Mouse (Mus musculus): ENCODE data around the gene Scamp1. TPM values are rescaled to one million over a fixed set of nuclear protein-coding genes. Genes with fewer than 3 reads are reported as not detected.

Gene Scamp1
- polyA plus RNA-seq, 1 experiment from 2014 or later = 29.3 TPM

- Histone ChIP-seq H3K36me3 (no peaks in the 10 kb centered on the region), H3K27me3 (replicated peaks) (no peaks in the 10 kb centered on the region), H3K9ac (no peak overlapping the region), H3K9me3 (no peaks in the 10 kb centered on the region), H3K4me3 (replicated peaks) (no peak overlapping the region), H3K4me2 (replicated peaks) (no peak overlapping the region), H3K27ac (no peak overlapping the region), H3K4me1 (replicated peaks) (no peaks in the 10 kb centered on the region)
- no peak for ATAC-seq
- whole genome bisulfite sequencing = 59% methylated on average over 7 of the region's 7 CpGs
Observed at GRCm38 (mm10) chr13:94300946-94301538, 15.4 kb upstream of the Scamp1 start.

GRCm38 (mm10) chr13:94300232-94300631 lies 14.6 kb upstream of the Scamp1 start:
- Histone ChIP-seq H3K27me3 (replicated peaks) (no peaks in the 10 kb centered on the region), H3K9ac (no peak overlapping the region), H3K4me1 (replicated peaks) (no peaks in the 10 kb centered on the region), H3K36me3 (no peaks in the 10 kb centered on the region), H3K9me3 (no peaks in the 10 kb centered on the region), H3K4me3 (replicated peaks) (no peak overlapping the region), H3K4me2 (replicated peaks) (no peak overlapping the region), H3K27ac (no peak overlapping the region)
- 0 out of 2 replicates have a peak, but pooled peaks have one; percentile 41 for ATAC-seq
- WGBS = 83% methylated on average over 4 of the region's 4 CpGs

DNA sequence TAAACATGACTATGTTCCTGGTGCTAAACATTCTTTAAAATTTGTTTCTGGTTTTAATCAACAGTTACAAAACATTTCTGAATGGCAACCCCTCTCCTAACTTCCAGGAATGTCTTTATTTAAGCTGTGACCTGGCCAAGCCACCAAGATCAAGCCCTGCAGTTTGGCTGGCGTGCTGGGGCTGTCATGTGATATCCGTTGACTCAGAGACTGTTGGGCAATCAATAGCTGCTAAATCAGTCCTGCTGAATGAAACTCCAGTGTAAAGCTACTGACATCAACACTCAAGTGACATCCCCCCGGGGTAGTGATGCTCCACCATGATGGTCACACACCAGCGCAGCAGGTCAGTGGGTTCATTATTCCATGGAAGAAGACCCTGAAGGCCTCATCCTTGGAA lies 12.7 kb upstream of the Scamp1 start:
- H3K4me2 ChIP-seq (replicated peaks) = no peak overlapping the region
- 74% methylated on average over 4 of the region's 4 CpGs for WGBS
- H3K9ac ChIP-seq = no peak overlapping the region
- H3K4me3 ChIP-seq (replicated peaks) = no peak overlapping the region
- H3K36me3 ChIP-seq = no peaks in the 10 kb centered on the region
- ATAC-seq = no peak
- no peaks in the 10 kb centered on the region for H3K27me3 ChIP-seq (replicated peaks)
- H3K4me1 ChIP-seq (replicated peaks) = no peaks in the 10 kb centered on the region
- no peaks in the 10 kb centered on the region for H3K9me3 ChIP-seq
- no peak overlapping the region for H3K27ac ChIP-seq

DNA sequence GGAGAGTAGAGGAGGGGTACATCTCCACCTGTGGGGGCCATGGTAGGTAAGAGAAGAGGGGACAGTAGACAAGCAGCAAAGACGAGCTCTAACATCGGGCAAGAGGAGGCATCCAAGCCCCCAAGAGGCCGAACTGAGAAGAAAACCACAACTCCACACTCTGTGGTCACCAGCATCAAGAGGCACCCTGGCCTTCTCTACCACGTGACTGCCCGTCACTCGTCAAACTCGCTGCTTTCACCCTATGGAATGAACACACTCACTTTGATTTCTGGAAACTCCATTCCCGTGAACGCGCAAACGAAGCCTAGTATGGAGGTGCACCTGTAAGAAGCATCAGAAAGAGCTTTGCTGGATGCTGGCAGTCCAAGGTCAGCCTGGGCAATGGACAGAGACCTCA lies 10.7 kb upstream of the Scamp1 start:
- no peak overlapping the region for H3K4me2 ChIP-seq (replicated peaks)
- H3K9me3 ChIP-seq = no peaks in the 10 kb centered on the region
- H3K9ac ChIP-seq = no peak overlapping the region
- no peaks in the 10 kb centered on the region for H3K4me1 ChIP-seq (replicated peaks)
- H3K27me3 ChIP-seq (replicated peaks) = no peaks in the 10 kb centered on the region
- H3K36me3 ChIP-seq = no peaks in the 10 kb centered on the region
- no peak for ATAC-seq
- no peak overlapping the region for H3K4me3 ChIP-seq (replicated peaks)
- no peak overlapping the region for H3K27ac ChIP-seq
- WGBS = 81% methylated on average over 11 of the region's 11 CpGs

DNA sequence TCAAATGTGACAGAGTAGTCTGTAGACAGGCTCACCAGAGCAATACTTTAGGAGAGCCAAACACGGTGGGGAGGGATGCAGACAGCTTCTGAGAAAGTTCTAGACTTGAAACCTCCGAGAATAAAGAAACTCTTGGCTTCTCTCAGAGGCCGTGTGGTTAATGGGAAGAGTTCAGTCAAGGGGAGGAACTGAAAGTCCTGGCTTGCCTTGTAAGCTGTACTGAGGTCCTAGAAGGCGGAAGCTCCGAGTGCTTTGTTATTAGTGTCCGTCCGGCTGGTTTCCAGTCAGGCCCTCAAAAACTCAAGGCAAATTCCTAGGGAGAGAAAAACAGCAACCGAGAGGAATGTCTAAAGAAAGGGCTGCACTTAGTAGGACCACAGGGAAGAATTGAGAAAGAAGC lies 10.3 kb upstream of the Scamp1 start:
- H3K27me3 ChIP-seq (replicated peaks) = no peaks in the 10 kb centered on the region
- no peak overlapping the region for H3K27ac ChIP-seq
- no peak for ATAC-seq
- no peak overlapping the region for H3K4me3 ChIP-seq (replicated peaks)
- H3K36me3 ChIP-seq = no peaks in the 10 kb centered on the region
- H3K9me3 ChIP-seq = no peaks in the 10 kb centered on the region
- no peak overlapping the region for H3K4me2 ChIP-seq (replicated peaks)
- H3K4me1 ChIP-seq (replicated peaks) = no peaks in the 10 kb centered on the region
- WGBS = 86% methylated on average over 8 of the region's 8 CpGs
- H3K9ac ChIP-seq = no peak overlapping the region

- H3K9me3 ChIP-seq = no peaks in the 10 kb centered on the region
- ATAC-seq = no peak
- no peak overlapping the region for H3K27ac ChIP-seq
- H3K27me3 ChIP-seq (replicated peaks) = no peaks in the 10 kb centered on the region
- 47% methylated on average over 3 of the region's 3 CpGs for WGBS
- H3K36me3 ChIP-seq = no peaks in the 10 kb centered on the region
- H3K9ac ChIP-seq = no peak overlapping the region
- H3K4me1 ChIP-seq (replicated peaks) = no peaks in the 10 kb centered on the region
- no peak overlapping the region for H3K4me3 ChIP-seq (replicated peaks)
- H3K4me2 ChIP-seq (replicated peaks) = no peak overlapping the region
Observed at GRCm38 (mm10) chr13:94294886-94295285, 9.2 kb upstream of the Scamp1 start.

DNA sequence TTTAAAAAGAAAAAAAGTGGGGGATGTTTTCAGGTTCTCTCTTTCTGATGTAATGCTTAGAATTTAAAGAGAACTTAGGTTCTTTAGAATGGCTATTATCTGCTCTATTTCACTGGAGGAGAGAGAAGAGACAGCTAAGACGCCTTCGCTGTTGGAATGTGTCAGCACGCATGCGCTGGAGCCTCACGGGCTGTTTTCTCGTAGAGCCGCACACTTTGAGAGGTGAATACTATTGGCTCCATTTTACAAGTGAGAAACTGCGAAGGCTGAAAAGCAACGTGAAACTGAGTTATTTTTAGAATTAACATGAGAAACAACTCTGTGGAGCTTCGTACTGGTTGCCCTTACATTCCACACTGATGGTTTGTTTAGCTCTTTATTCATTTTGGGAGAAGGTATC lies 8.3 kb upstream of the Scamp1 start:
- Histone ChIP-seq H3K27ac (no peak overlapping the region), H3K4me3 (replicated peaks) (no peak overlapping the region), H3K27me3 (replicated peaks) (no peaks in the 10 kb centered on the region), H3K4me2 (replicated peaks) (no peak overlapping the region), H3K9me3 (no peaks in the 10 kb centered on the region), H3K4me1 (replicated peaks) (no peaks in the 10 kb centered on the region), H3K36me3 (no peaks in the 10 kb centered on the region), H3K9ac (no peak overlapping the region)
- no peak for ATAC-seq
- WGBS = 64% methylated on average over 10 of the region's 10 CpGs

GRCm38 (mm10) chr13:94286195-94286594 lies 538 bp upstream of the Scamp1 start:
- 46% methylated on average over 5 of the region's 5 CpGs for WGBS

DNA sequence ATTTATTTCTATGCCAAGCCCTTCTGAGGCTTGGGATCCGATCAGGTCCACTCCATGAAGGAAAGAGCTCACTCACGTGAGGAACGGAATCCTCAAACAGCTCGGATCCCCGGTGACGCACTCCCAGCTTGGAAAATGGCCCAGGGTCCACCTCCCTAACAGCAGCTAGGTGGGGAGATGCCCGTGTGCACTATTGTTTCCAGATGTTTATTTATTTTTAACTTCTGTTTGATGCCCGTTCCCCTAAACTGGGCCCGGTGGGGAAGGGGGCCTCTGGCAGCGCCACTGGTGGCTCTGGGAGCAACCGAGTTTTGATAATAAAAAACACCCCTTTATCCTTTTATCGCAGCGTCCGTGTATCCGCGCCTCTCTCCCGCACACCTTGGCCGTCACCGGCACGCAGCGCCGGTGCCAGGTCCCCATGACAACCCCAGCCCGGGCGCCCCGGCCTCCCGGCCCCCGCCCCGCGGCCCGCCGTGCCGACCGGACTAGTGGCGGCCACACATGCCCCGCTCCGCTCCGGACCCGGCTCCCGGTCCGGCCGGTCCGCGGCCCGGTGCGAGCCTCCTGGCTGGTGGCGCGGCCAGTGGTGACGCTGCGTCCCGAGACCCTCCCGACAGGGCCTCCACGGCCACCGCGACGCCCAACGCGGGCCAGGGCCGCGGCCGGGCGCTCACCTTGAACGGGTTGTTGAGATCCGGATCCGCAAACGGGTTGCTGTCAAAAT lies 951 bp downstream of the Scamp1 start:
- H3K4me3 ChIP-seq (replicated peaks) = peak overlapping the region; percentile 97
- WGBS = 2% methylated on average over 63 of the region's 65 CpGs
- peak; percentile 75 for ATAC-seq

More at GRCm38 (mm10) chr13:94286195-94286594, 538 bp upstream of the Scamp1 start:
- Histone ChIP-seq H3K9ac (peak overlapping the region; percentile 86; the same call in 1 of the 2 replicates), H3K4me2 (replicated peaks) (peak overlapping the region; percentile 86), H3K9me3 (no peaks in the 10 kb centered on the region), H3K27ac (no peak overlapping the region), H3K27me3 (replicated peaks) (no peaks in the 10 kb centered on the region), H3K4me3 (replicated peaks) (0 out of 2 replicates have a peak overlapping the region, but pooled peaks have one; percentile 97), H3K36me3 (no peaks in the 10 kb centered on the region), H3K4me1 (replicated peaks) (peaks cover 6% of the 10 kb centered on the region; the same call in 1 of the 2 replicates)
- ATAC-seq = no peak

GRCm38 (mm10) chr13:94279420-94279819 lies 6.2 kb downstream of the Scamp1 start:
- Histone ChIP-seq H3K27ac (no peak overlapping the region), H3K4me2 (replicated peaks) (no peak overlapping the region), H3K27me3 (replicated peaks) (no peaks in the 10 kb centered on the region), H3K36me3 (no peaks in the 10 kb centered on the region), H3K9me3 (no peaks in the 10 kb centered on the region), H3K4me3 (replicated peaks) (no peak overlapping the region), H3K4me1 (replicated peaks) (no peaks in the 10 kb centered on the region), H3K9ac (no peak overlapping the region)
- 56% methylated on average over 5 of the region's 5 CpGs for WGBS
- ATAC-seq = no peak

More for the DNA sequence above, 951 bp downstream of the Scamp1 start:
- Histone ChIP-seq H3K27me3 (replicated peaks) (no peaks in the 10 kb centered on the region), H3K9me3 (no peaks in the 10 kb centered on the region), H3K9ac (peak overlapping the region; percentile 86), H3K4me1 (replicated peaks) (peaks cover 6% of the 10 kb centered on the region; the same call in 1 of the 2 replicates), H3K27ac (peak overlapping the region; percentile 58), H3K36me3 (no peaks in the 10 kb centered on the region), H3K4me2 (replicated peaks) (peak overlapping the region; percentile 86)

DNA sequence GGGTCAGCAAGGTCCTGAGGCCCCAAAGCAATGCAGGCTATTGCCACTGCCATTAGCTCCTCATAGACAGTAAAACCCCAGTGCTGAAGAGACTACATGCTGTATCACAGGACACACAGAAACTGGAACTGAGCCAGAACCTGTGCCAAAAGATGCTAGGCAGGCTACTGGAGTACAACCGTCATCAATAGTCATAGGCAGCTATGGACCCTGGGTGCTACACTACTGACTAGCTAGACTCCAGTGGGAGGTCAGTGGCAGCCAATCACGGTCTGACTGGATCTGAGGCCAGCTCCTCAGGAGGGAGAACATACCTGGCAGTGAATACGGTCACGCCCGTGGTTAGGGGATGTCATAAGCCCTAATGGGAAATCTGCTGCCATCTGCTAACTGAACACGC lies 14.4 kb downstream of the Scamp1 start:
- Histone ChIP-seq H3K27ac (no peak overlapping the region), H3K4me2 (replicated peaks) (no peak overlapping the region), H3K36me3 (no peaks in the 10 kb centered on the region), H3K9ac (no peak overlapping the region), H3K9me3 (no peaks in the 10 kb centered on the region), H3K4me1 (replicated peaks) (peaks cover 6% of the 10 kb centered on the region; the same call in 1 of the 2 replicates), H3K27me3 (replicated peaks) (no peaks in the 10 kb centered on the region), H3K4me3 (replicated peaks) (no peak overlapping the region)
- WGBS = 91% methylated on average over 6 of the region's 6 CpGs
- no peak for ATAC-seq

DNA sequence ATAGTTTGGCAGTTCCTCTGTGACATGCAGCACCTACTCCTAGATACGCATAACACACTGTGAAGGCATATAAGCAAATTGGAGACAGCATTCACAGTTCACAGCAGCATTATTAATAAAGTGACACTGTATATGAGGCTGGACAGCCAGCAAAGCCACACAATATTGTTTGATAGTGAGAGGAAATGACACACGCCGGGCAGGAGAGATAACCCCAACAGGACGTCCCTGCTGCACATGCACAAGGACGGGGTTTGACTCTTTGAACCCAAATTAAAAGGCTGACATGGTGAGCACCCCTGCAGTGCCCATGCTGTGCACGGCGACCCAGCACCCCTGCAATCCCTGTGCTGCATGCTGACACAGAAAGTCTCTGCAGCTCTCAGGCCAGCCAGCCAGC lies 17.5 kb downstream of the Scamp1 start:
- no peak overlapping the region for H3K27ac ChIP-seq
- peaks cover 6% of the 10 kb centered on the region; the same call in 1 of the 2 replicates for H3K4me1 ChIP-seq (replicated peaks)
- 54% methylated on average over 7 of the region's 7 CpGs for WGBS
- H3K4me2 ChIP-seq (replicated peaks) = no peak overlapping the region
- no peaks in the 10 kb centered on the region for H3K36me3 ChIP-seq
- no peak overlapping the region for H3K9ac ChIP-seq
- no peaks in the 10 kb centered on the region for H3K27me3 ChIP-seq (replicated peaks)
- no peak overlapping the region for H3K4me3 ChIP-seq (replicated peaks)
- ATAC-seq = no peak
- no peaks in the 10 kb centered on the region for H3K9me3 ChIP-seq

DNA sequence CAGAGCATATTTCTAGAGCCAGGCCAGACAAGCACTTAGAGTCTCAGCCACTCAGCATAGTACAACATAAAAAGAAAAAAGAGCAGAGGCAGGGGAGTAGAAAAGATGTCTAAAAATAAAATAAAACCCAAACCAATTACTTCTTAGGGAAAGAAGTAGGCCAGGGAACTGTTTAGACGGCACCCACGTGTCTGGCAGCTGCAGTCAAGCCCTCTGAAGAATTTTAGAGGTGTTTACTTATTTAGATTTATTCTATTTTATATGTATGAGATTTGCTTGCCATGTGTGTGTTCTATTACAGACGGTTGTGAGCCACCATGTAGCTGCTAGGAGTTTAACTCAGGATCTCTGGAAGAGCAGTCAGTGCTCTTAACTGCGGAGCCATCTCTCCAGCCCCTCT lies 18.5 kb downstream of the Scamp1 start:
- WGBS = 55% methylated on average over 4 of the region's 4 CpGs
- H3K36me3 ChIP-seq = no peaks in the 10 kb centered on the region
- H3K4me1 ChIP-seq (replicated peaks) = peaks cover 6% of the 10 kb centered on the region; the same call in 1 of the 2 replicates
- no peak overlapping the region for H3K4me2 ChIP-seq (replicated peaks)
- H3K9me3 ChIP-seq = no peaks in the 10 kb centered on the region
- H3K27me3 ChIP-seq (replicated peaks) = no peaks in the 10 kb centered on the region
- no peak overlapping the region for H3K4me3 ChIP-seq (replicated peaks)
- H3K9ac ChIP-seq = no peak overlapping the region
- no peak overlapping the region for H3K27ac ChIP-seq
- ATAC-seq = no peak
